Mouse (Mus musculus) lung, embryonic 14.5 days (tissue): Measurements from ENCODE around the gene Gm49373. TPM values are rescaled to one million over a fixed set of nuclear protein-coding genes. Genes with fewer than 3 reads are reported as not detected.
A peak's percentile ranks its signal among the peaks of the same experiment; 100 is the strongest.

Source experiments
- ATAC-seq: fragments of 200-750 bp; cut with Nextera tagmentation; 2 replicates; pipeline ENCODE4 v1.8.0; 2017; ENCODE audit warnings: mild to moderate bottlenecking, moderate TSS enrichment, moderate library complexity; ENCODE audit not compliant: insufficient read depth
- DNase-seq: peaks from one replicate; pipeline ENCODE4 v3.0.0-alpha.2; 2015
- H3K27ac ChIP-seq: fragments of 300-500 bp; sonication (generic); 2 replicates; pipeline ENCODE4 v1.5.1; 2014; ENCODE audit warnings: low read depth, mild to moderate bottlenecking, moderate library complexity
- H3K27me3 ChIP-seq: fragments of 300-500 bp; sonication (generic); 2 replicates; pipeline ENCODE4 v1.6.1; 2014; ENCODE audit warnings: low read length, control low read depth; ENCODE audit not compliant: insufficient read depth
- H3K36me3 ChIP-seq: fragments of 300-500 bp; sonication (generic); 2 replicates; pipeline ENCODE4 v1.6.1; 2014; ENCODE audit warnings: control low read depth; ENCODE audit not compliant: insufficient read depth
- H3K4me1 ChIP-seq: fragments of 300-500 bp; sonication (generic); 2 replicates; pipeline ENCODE4 v1.6.1; 2014; ENCODE audit warnings: antibody characterized with exemption, control low read depth; ENCODE audit not compliant: insufficient read depth
- H3K4me2 ChIP-seq: fragments of 300-500 bp; sonication (generic); 2 replicates; pipeline ENCODE4 v1.6.1; 2014; ENCODE audit warnings: mild to moderate bottlenecking
- H3K4me3 ChIP-seq: fragments of 300-500 bp; sonication (generic); 2 replicates; pipeline ENCODE4 v1.5.1; 2014; ENCODE audit warnings: low read depth, low read length
- H3K9ac ChIP-seq: fragments of 300-500 bp; sonication (generic); 2 replicates; pipeline ENCODE4 v1.6.1; 2014
- H3K9me3 ChIP-seq: fragments of 300-500 bp; sonication (generic); 2 replicates; pipeline ENCODE4 v1.6.1; 2016; ENCODE audit warnings: low read depth, low read length, control low read depth
- CTCF ChIP-seq: IDR thresholded peaks from 2 replicates; pipeline ENCODE4 v1.5.1; 2016; ENCODE audit warnings: antibody characterized with exemption, low read depth
- WGBS: fragments of 180-500 bp; shearing (Covaris S2); extraction: QIAGEN DNeasy Blood & Tissue Kit; methylation state at CpG from one replicate; pipeline ENCODE4 v1.1.7; 2014; 5-methylcytosine and 5-hydroxymethylcytosine counted together
- polyA plus RNA-seq: library from polyadenylated mRNA; unstranded; fragments of >200 nt; fragmentation: Nextera tagmentation; extraction: Ambion mirVana; gene quantifications from 2 replicates; pipeline ENCODE4 v1.2.1, GENCODE M21; 2014

The Gm49373 gene
- polyA plus RNA-seq, 1 experiment from 2014 or later: 0.78 TPM

- no peak overlapping the region for H3K9ac ChIP-seq
- no peak overlapping the region for H3K4me3 ChIP-seq
- H3K4me1 ChIP-seq: no peaks in the 10 kb centered on the region
- no peak for TF ChIP-seq CTCF
- 68% methylated on average over 5 of the region's 5 CpGs for WGBS
- DNase-seq (no peak), ATAC-seq (no peak)
- no peaks in the 10 kb centered on the region for H3K9me3 ChIP-seq
- H3K27me3 ChIP-seq: no peaks in the 10 kb centered on the region
- no peak overlapping the region for H3K27ac ChIP-seq
- 0 out of 2 replicates have a peak, but pooled peaks cover 3% of the 10 kb centered on the region for H3K36me3 ChIP-seq
- no peak overlapping the region for H3K4me2 ChIP-seq
Measured at GRCm38 (mm10) chr9:21105760-21106564, 33.1 kb upstream of the Gm49373 start.

GRCm38 (mm10) chr9:21104814-21105213 is 31.9 kb upstream of the Gm49373 start:
- 68% methylated on average over 6 of the region's 6 CpGs for WGBS
- no peak for ATAC-seq
- no peak overlapping the region for H3K4me2 ChIP-seq

GRCm38 (mm10) chr9:21102076-21102475 is 29.2 kb upstream of the Gm49373 start:
- Histone ChIP-seq H3K4me2 (no peak overlapping the region), H3K27me3 (no peaks in the 10 kb centered on the region), H3K27ac (no peak overlapping the region), H3K9me3 (no peaks in the 10 kb centered on the region), H3K4me1 (no peaks in the 10 kb centered on the region), H3K4me3 (no peak overlapping the region), H3K36me3 (0 out of 2 replicates have a peak, but pooled peaks cover 3% of the 10 kb centered on the region), H3K9ac (no peak overlapping the region)
- no peak for ATAC-seq
- WGBS: 80% methylated on average over 2 of the region's 2 CpGs
- no peak for TF ChIP-seq CTCF
- no peak for DNase-seq

More at GRCm38 (mm10) chr9:21104814-21105213, 31.9 kb upstream of the Gm49373 start:
- H3K4me3 ChIP-seq: no peak overlapping the region
- DNase-seq: no peak
- no peak overlapping the region for H3K27ac ChIP-seq
- TF ChIP-seq CTCF: no peak
- no peaks in the 10 kb centered on the region for H3K4me1 ChIP-seq
- H3K9ac ChIP-seq: no peak overlapping the region
- H3K27me3 ChIP-seq: no peaks in the 10 kb centered on the region
- 0 out of 2 replicates have a peak, but pooled peaks cover 3% of the 10 kb centered on the region for H3K36me3 ChIP-seq
- H3K9me3 ChIP-seq: no peaks in the 10 kb centered on the region

DNA sequence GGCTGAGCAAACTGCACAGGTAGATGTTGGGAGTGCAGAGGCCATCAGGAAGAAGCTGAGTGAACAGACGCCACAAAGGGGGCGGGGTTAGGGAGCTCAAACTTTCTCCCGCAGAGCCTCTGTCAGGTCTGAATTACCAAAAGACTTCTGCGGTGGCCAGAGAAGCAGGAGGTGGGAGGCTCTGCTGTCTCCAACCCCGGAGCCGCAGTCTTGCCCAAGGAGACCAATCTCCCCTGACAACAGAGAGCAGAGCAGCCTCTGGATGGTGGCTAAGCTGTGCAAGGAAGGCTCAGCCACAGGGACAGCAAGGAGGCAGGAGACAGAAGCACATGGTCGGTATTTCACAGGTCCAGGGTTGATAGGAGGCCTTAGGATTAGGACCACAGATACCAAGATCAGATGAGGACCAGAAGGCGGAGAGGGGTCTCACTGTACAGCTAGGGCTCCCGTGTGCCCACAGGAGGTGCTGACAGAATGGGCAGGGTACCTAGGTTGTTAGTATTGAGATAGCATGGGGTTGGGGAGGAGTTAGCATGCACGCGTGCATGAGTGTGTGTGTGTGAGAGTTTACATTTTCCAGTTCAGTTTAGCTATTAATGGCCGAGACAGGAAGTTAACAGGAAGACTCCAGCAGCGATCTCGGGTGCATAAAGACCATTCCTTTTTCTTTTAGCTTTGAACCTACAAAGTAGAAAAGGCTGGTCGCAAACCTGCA is 27.7 kb upstream of the Gm49373 start:
- Histone ChIP-seq H3K4me1 (no peaks in the 10 kb centered on the region), H3K9ac (no peak overlapping the region; the same call in 1 of the 2 replicates), H3K9me3 (no peaks in the 10 kb centered on the region), H3K36me3 (0 out of 2 replicates have a peak, but pooled peaks cover 3% of the 10 kb centered on the region), H3K4me3 (no peak overlapping the region), H3K27me3 (no peaks in the 10 kb centered on the region), H3K27ac (0 out of 2 replicates have a peak overlapping the region, but pooled peaks have one; percentile 4), H3K4me2 (no peak overlapping the region)
- WGBS: 35% methylated on average over 15 of the region's 15 CpGs
- TF ChIP-seq CTCF: no peak
- DNase-seq: peak; percentile 12
- ATAC-seq: no peak

DNA sequence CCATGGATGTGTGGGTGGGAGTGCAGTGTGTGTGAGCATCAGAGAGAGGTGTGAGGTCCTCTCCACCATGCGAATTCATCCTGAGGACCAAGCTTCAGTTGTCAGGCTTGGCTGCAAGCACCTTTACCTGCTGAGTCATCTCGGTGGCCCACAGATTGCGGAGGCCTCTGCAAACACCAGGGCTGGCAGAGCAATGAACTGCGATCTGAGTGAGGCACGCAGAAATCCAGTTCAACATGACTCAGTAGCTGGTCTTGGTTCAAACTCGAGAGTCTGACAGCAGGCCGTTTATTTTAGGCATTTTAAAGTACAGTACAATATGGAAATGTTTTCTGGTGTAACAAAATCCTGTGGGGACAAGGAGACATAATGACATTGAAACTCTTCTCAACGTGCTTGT is 24.9 kb upstream of the Gm49373 start:
- H3K9me3 ChIP-seq: no peaks in the 10 kb centered on the region
- ATAC-seq (no peak), DNase-seq (no peak)
- H3K27me3 ChIP-seq: no peaks in the 10 kb centered on the region
- 66% methylated on average over 8 of the region's 8 CpGs for WGBS
- H3K36me3 ChIP-seq: 0 out of 2 replicates have a peak, but pooled peaks cover 3% of the 10 kb centered on the region
- H3K4me2 ChIP-seq: no peak overlapping the region
- no peak overlapping the region for H3K4me3 ChIP-seq
- H3K27ac ChIP-seq: no peak overlapping the region
- no peak for TF ChIP-seq CTCF
- H3K9ac ChIP-seq: no peak overlapping the region
- no peaks in the 10 kb centered on the region for H3K4me1 ChIP-seq

GRCm38 (mm10) chr9:21095958-21096357 is 23.1 kb upstream of the Gm49373 start:
- TF ChIP-seq CTCF: no peak
- no peak for DNase-seq
- Histone ChIP-seq H3K9me3 (no peaks in the 10 kb centered on the region), H3K4me2 (no peak overlapping the region), H3K9ac (no peak overlapping the region), H3K36me3 (no peaks in the 10 kb centered on the region), H3K27me3 (no peaks in the 10 kb centered on the region), H3K4me1 (no peaks in the 10 kb centered on the region), H3K4me3 (no peak overlapping the region), H3K27ac (no peak overlapping the region)
- WGBS: 87% methylated on average over 4 of the region's 4 CpGs
- ATAC-seq: no peak

- WGBS: 93% methylated on average over 9 of the region's 9 CpGs
- no peak overlapping the region for H3K4me3 ChIP-seq
- no peak overlapping the region for H3K4me2 ChIP-seq
- H3K27me3 ChIP-seq: no peaks in the 10 kb centered on the region
- no peak overlapping the region for H3K9ac ChIP-seq
- peaks cover 20% of the 10 kb centered on the region for H3K36me3 ChIP-seq
- DNase-seq (no peak), ATAC-seq (no peak)
- no peak overlapping the region for H3K27ac ChIP-seq
- no peak for TF ChIP-seq CTCF
- no peaks in the 10 kb centered on the region for H3K4me1 ChIP-seq
- no peaks in the 10 kb centered on the region for H3K9me3 ChIP-seq
Measured at GRCm38 (mm10) chr9:21093423-21093822, 20.5 kb upstream of the Gm49373 start.
